Mouse (Mus musculus): ENCODE data around the gene Zc3h12c.
"Not testable (repeated sequence)": the region's sequence is repeated elsewhere in the genome, so short reads cannot be mapped to it uniquely, and the experiment has no call there.

The Zc3h12c gene

GRCm38 (mm10) chr9:52102060-52102844 is 66.1 kb downstream of the Zc3h12c start:
- no peak for DNase-seq (ENCODE audit: low spot score)

GRCm38 (mm10) chr9:52100426-52100825 is 67.9 kb downstream of the Zc3h12c start:
- DNase-seq (ENCODE audit: low spot score): no peak

DNA sequence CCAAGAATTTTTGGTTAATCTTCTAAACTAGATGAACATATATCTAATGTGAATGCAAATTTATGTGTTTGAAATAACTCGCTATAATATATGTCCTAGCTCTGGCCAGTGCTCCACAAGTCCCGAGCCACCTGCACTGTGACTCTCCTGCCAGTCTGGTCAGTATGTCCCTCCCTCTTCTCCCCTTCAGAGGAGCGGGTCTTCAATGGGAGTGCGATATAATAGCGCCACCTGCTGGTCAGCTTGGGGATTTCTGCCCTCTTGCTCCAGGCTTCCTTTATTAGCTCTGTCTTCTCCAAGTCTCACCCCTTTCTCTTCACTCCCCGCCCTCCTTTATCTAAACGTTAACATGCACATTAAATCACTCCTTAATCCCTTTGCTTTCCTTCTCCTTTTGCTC is 69.8 kb downstream of the Zc3h12c start:
- peak; percentile 61 for DNase-seq (ENCODE audit: low spot score)

DNA sequence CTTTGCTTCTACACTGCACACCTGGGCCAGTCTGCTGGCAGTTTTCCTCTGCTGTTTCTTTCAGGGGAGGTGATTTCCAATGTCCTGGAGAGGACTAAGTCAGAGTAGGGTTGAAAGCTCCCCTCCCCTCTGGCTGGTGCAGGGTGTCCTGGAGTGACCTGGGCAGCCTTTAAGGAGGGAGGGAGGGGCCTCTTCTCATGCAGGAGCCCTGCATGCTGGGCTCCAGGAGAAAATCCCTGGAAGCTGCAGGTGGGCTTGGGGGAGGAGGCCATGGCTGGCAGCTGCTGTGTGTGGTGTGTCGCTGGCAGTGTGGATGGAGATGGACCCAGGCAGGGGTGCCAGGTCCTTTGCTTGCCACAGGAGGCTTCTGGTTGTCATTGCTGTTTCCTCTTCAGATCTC is 71.0 kb downstream of the Zc3h12c start:
- no peak for DNase-seq (ENCODE audit: low spot score)

- DNase-seq (ENCODE audit: low spot score): no peak
These were observed 72.7 kb downstream of the Zc3h12c start for GRCm38 (mm10) chr9:52095666-52096065.

GRCm38 (mm10) chr9:52094471-52094980 is 73.8 kb downstream of the Zc3h12c start:
- DNase-seq (ENCODE audit: low spot score): no peak

DNA sequence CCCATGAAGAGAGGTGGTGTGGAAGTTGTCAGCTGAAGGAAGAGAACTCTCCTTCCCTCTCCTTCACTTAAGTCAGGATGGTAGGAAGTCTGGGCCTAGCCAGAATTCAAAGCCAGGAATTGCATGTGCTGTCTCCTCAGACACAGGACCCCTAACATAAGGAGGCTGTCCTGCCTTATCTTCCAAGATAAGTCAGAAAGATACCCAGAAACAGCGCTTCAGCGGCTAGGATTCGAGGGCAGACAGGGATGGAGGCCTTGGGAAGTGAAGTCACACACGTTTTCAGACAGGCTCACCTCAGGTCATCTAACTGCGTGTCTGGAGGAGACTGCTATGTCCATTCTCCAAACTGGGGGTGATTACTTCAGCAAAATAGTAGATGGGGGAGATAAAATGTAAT is 74.4 kb downstream of the Zc3h12c start:
- DNase-seq (ENCODE audit: low spot score): no peak

GRCm38 (mm10) chr9:52093108-52093507 is 75.3 kb downstream of the Zc3h12c start:
- no peak for DNase-seq (ENCODE audit: low spot score)

GRCm38 (mm10) chr9:52092311-52092710 is 76.1 kb downstream of the Zc3h12c start:
- no peak for DNase-seq (ENCODE audit: low spot score)

DNA sequence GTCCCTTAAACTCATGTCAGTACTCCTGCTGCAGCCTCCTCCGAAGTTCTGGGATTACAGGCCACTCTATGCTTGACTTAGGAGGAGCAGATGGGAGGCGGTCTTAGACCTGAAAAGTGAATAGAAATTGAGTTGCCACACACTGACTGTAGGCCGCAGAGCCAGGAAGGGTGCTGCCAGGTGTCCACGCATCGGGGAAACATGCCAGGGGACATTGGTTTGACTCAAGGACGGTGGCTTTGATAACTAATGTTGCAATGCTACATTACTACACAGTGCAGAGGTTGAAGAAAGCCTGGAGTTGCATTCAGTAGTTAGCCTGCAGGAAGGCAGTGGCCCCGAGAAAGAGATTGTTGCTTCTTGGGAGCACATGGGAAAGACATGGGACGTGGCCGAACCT is 76.6 kb downstream of the Zc3h12c start:
- DNase-seq (ENCODE audit: low spot score): no peak

DNA sequence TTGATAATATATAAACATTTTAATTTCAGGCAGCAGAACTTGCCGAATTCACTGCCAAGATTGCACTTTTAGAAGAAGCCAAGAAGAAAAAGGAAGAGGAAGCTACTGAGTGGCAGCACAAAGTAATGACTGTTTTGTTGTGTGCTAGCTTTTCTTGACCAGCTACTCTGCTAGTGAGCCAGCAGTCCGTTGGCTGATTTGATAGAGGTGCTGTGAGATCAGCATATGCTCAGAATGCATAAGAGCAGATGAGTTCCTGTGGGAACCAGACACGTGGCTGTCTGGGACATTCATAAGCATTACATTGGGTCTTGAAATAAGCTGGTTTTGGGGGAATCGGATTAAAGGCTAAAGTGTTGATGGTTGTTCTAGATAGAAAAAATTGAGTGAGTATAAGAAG is 86.0 kb downstream of the Zc3h12c start:
- DNase-seq (ENCODE audit: low spot score): no peak

DNA sequence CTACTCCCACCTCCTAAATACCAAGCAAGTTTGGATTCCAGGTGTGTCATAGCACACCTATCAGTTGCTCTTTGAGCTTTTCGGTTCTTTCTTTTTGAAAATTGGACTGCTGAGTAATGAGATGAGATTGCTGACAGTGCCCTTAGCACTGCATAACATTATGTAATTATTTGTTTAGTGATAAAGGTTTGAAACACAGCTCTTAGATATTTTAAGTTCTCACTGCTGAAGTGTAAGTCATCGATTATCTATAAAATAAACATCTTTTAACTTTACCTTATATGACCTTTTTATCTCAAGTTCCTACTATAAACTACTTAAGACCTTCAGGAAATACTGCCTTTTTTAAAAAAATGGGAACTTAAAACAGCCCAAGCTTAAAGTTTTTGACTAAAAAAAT is 86.4 kb downstream of the Zc3h12c start:
- DNase-seq (ENCODE audit: low spot score): no peak

DNA sequence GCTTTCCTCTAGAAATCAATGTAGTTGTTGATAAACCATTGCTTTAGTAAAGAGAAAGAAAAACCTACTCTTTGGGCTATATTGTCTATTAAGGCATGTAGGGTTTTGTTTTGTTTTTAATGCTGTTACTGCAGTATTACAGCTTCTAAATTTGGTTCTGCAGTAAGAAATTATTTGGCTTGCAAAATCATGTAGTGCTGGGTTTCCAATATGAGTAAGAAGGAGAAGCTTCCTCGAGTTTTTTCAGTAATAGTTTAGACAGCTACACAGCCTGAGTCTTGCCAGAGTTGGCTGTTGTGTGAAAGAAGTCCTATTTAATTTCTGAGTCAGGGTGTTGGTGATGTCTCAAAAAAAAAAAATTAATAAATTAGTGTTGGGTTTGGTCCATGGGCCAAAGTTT is 90.7 kb downstream of the Zc3h12c start:
- no peak for DNase-seq (ENCODE audit: low spot score)

GRCm38 (mm10) chr9:52076089-52076488 is 92.3 kb downstream of the Zc3h12c start:
- no peak for DNase-seq (ENCODE audit: low spot score)

- no peak for DNase-seq (ENCODE audit: low spot score)
These were observed 96.2 kb downstream of the Zc3h12c start for GRCm38 (mm10) chr9:52072202-52072601.

DNA sequence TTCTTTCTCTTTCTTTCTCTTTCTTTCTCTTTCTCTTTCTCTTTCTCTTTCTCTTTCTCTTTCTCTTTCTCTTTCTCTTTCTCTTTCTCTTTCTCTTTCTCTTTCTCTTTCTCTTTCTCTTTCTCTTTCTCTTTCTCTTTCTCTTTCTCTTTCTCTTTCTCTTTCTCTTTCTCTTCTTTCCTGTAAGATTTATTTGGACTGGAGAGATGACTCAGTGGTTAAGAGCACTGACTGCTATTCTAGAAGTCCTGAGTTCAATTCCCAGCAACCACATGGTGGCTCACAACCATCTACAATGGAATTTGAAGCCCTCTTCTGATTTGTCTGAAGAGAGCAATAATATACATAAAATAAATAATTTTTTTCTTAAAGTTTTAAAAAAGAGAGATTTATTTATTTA is 97.0 kb downstream of the Zc3h12c start:
- not testable (repeated sequence) for DNase-seq (ENCODE audit: low spot score)

DNA sequence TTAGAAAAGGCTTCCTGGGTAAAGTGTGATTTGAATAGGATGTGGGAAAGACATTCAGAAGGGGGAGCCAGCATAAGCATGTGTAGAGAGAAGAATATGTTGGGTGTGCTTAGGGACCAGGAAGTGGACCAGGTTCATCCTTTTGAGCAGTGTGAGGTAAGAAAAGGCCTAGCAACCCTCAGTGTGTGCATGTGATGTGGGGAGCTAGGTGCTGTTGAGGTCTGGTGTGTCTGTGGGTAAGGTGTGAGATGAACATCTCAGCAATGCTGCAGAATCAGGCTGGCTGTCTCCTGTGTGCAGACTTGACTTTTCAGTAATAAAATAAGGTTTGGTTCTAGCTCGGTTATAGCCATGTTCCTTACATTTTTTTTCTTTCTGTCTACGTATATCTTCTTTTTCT is 98.3 kb downstream of the Zc3h12c start:
- peak; percentile 45 for DNase-seq (ENCODE audit: low spot score)
